Mouse (Mus musculus) heart, adult 2 months (tissue): ENCODE measurements at regions not wholly inside any gene's neighbourhood (a gene's known extent, or its start where the extent isn't known, plus 50 kb on each side); places are given as distances from the start of the nearest gene placed in this dataset.

Experiments
- DNase-seq, 2 experiments: peaks; one replicate each; pipeline ENCODE4 v3.0.0; 2021
- H3K27ac ChIP-seq: fragments of 200-600 bp; 2 replicates; pipeline ENCODE4 v1.8.1; 2022
- H3K27me3 ChIP-seq: fragments of 200-500 bp; 2 replicates; pipeline ENCODE4 v1.6.1; 2012; ENCODE audit warnings: mild to moderate bottlenecking, low read length, inconsistent platforms, mixed read lengths; ENCODE audit not compliant: control insufficient read depth, insufficient read depth
- H3K36me3 ChIP-seq: fragments of 200-500 bp; 2 replicates; pipeline ENCODE4 v1.6.1; 2012; ENCODE audit warnings: low read length, inconsistent platforms; ENCODE audit not compliant: control insufficient read depth, insufficient read depth
- H3K4me1 ChIP-seq: fragments of 200-500 bp; 2 replicates; pipeline ENCODE4 v1.6.1; 2011; ENCODE audit warnings: low read length; ENCODE audit not compliant: control insufficient read depth, insufficient read depth
- H3K4me3 ChIP-seq: fragments of 200-600 bp; 2 replicates; pipeline ENCODE4 v1.8.1; 2022
- H3K79me2 ChIP-seq: fragments of 200-500 bp; replicated peaks from 2 replicates; pipeline ENCODE4 v1.6.1; 2012; ENCODE audit warnings: mild to moderate bottlenecking, inconsistent platforms, low read length, moderate library complexity, mixed read lengths; ENCODE audit not compliant: control insufficient read depth, insufficient read depth
- H3K9ac ChIP-seq: fragments of 200-500 bp; 2 replicates; pipeline ENCODE4 v1.6.1; 2012; ENCODE audit warnings: low read depth, mild to moderate bottlenecking, control low read depth, inconsistent platforms, low read length, mixed read lengths
- CTCF ChIP-seq: fragments of 200-600 bp; IDR thresholded peaks from 2 replicates; pipeline ENCODE4 v1.8.1; 2022; ENCODE audit warnings: antibody characterized with exemption, mild to moderate bottlenecking, moderate library complexity
- EP300 ChIP-seq: fragments of 200-500 bp; IDR thresholded peaks from 2 replicates; pipeline ENCODE4 v1.6.1; 2011; ENCODE audit warnings: low read depth, low read length, control low read depth; ENCODE audit not compliant: insufficient read depth
- POLR2A ChIP-seq: fragments of 200-500 bp; IDR thresholded peaks from 2 replicates; pipeline ENCODE4 v1.6.1; 2011; ENCODE audit warnings: mild to moderate bottlenecking, low read depth, low read length, control low read depth; ENCODE audit not compliant: insufficient read depth
- WGBS: fragments of 180-500 bp; shearing (Covaris S2); methylation state at CpG from one replicate; pipeline ENCODE4 v1.1.7; 2018; 5-methylcytosine and 5-hydroxymethylcytosine counted together
- intact Hi-C: fragments of 180-260 bp; cut with DNase I; formaldehyde crosslinking; loops from one replicate; pipeline ENCODE4 v1.15.1; 2025

DNA sequence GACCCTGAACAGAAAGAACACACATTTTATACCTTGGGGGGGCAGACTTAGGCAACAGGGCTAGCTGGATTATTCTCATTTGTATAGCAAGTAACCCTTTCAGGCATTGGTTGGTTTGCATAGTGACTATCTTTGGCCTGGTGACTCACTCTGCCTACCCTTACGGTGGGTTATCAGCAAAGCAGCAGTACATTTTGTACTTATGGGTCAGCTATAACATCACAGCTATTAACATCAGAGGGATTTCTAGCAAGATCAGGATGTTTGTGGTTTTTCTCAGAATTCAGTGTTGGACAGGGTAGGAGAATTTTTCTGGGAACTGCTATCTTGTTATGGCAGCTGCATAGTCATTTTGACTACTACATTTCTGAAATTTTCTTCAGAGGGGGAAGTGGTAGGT lies 84.7 kb downstream of the Serpinb9g start:
- H3K4me1 ChIP-seq = no peaks in the 10 kb centered on the region
- WGBS = 42% methylated on average over 1 of the region's 1 CpGs
- no peak overlapping the region for H3K4me3 ChIP-seq
- no peaks in the 10 kb centered on the region for H3K79me2 ChIP-seq
- H3K9ac ChIP-seq = no peak overlapping the region
- no peaks in the 10 kb centered on the region for H3K36me3 ChIP-seq
- no peak for DNase-seq
- intact Hi-C loops = no loop called here
- H3K27ac ChIP-seq = no peak overlapping the region
- TF ChIP-seq CTCF (no peak), POLR2A (no peak), EP300 (no peak)
- no peaks in the 10 kb centered on the region for H3K27me3 ChIP-seq

DNA sequence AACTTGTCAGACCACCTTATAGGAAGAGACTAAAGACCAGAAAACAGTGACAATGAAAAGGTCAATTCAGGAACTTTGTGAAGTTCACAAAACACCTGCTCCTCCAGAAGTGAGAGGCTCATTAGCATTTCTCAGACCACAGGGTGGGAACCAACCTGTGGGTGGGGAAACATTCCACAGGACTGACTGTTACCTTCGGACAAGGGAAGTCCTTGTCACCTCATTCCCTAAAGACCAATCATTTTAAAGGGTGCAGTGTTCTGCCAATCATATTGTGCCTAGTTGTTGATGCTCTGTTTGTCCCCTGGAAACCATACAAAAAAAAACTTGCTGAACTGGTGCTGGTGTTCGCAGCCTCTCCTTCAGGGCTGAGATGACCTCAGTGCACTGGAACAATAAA lies 86.2 kb downstream of the Serpinb9g start:
- no peak overlapping the region for H3K27ac ChIP-seq
- H3K36me3 ChIP-seq = no peaks in the 10 kb centered on the region
- no peaks in the 10 kb centered on the region for H3K79me2 ChIP-seq
- no peak overlapping the region for H3K4me3 ChIP-seq
- no peaks in the 10 kb centered on the region for H3K4me1 ChIP-seq
- 71% methylated on average over 2 of the region's 2 CpGs for WGBS
- no peaks in the 10 kb centered on the region for H3K27me3 ChIP-seq
- no peak for DNase-seq
- no peak for TF ChIP-seq EP300
- no peak for TF ChIP-seq POLR2A
- no peak for TF ChIP-seq CTCF
- intact Hi-C loops = no loop called here
- H3K9ac ChIP-seq = no peak overlapping the region

DNA sequence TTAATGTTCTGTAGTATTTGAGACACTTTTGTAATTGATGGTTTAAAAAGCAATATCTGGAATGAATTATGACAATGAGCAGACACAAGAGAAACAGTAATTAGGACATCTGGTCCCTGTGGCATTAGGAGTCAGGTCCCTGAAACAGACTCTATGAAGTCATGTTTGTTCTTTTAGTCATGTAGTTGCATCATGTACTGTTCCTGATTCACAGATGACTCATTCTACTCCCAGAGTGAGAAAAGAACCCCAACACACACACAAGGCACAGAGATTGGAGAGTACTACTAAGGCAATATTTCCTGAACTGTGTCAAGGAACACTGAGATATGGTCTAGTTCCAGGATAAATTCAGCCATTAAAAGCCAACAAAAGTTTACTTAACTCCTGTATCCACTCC lies 75.1 kb upstream of the Serpinb6d start:
- Histone ChIP-seq H3K27ac (no peak overlapping the region), H3K27me3 (no peaks in the 10 kb centered on the region), H3K4me3 (no peak overlapping the region), H3K9ac (no peak overlapping the region), H3K36me3 (no peaks in the 10 kb centered on the region), H3K4me1 (no peaks in the 10 kb centered on the region), H3K79me2 (no peaks in the 10 kb centered on the region)
- no peak for DNase-seq
- intact Hi-C loops = no loop called here
- no peak for TF ChIP-seq EP300
- TF ChIP-seq POLR2A = no peak
- TF ChIP-seq CTCF = no peak
